Mouse (Mus musculus) midbrain, embryonic 11.5 days (tissue): ENCODE measurements around the gene Dnah14. TPM values are rescaled to one million over a fixed set of nuclear protein-coding genes. Genes with fewer than 3 reads are reported as not detected.

Source experiments
- polyA plus RNA-seq: library from polyadenylated mRNA; unstranded; fragments of >200 nt; fragmentation: Nextera tagmentation; extraction: Ambion mirVana; gene quantifications from 2 replicates; pipeline ENCODE4 v1.2.1, GENCODE M21; 2014

Dnah14 gene
- polyA plus RNA-seq, 1 experiment from 2014 or later: 2.7 TPM

Other genes starting within 250 kb of the Dnah14 start
- gene Cnih3, start 223.9 kb upstream of the Dnah14 start, polyA plus RNA-seq: 1.2 and 1.3 TPM in 2 replicates
- not detected in 2 replicates for gene Ccdc121, start 65.1 kb upstream of the Dnah14 start, polyA plus RNA-seq